Mouse (Mus musculus): Measurements from ENCODE around the gene Slc25a10. TPM values are rescaled to one million over a fixed set of nuclear protein-coding genes. Genes with fewer than 3 reads are reported as not detected.

Gene Slc25a10
- total RNA-seq, 2 experiments from 2014 or later: 19.6 to 22.6 TPM

- DNase-seq (ENCODE audit: low spot score in 2 of 2): no peak
Observed at GRCm38 (mm10) chr11:120538485-120538884, 46.8 kb downstream of the Slc25a10 start.

- no peak for DNase-seq (ENCODE audit: low spot score in 2 of 2)
Observed at GRCm38 (mm10) chr11:120538955-120539284, 47.3 kb downstream of the Slc25a10 start.

- no peak for DNase-seq (ENCODE audit: low spot score in 2 of 2)
Observed at GRCm38 (mm10) chr11:120539285-120540014, 47.8 kb downstream of the Slc25a10 start.

DNA sequence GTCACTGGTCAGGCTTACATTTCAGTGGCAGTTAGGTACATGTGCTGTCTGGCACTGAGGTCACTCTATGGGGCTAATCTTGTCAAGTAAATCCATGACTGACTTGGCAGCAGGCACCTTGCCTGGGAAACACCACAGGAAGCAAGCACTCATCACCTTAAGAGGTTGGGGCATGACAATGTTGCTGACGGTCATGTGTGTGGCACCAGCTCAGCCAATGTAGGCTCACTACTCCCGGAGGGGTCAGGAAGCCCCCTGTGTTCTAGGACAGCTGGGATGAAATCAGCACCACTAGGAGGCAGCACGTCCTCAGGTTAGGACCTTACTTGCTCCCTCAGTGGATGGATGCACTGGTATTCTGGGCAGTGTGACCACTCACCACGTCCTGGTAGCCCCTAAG is 50.3 kb downstream of the Slc25a10 start:
- DNase-seq (ENCODE audit: low spot score in 2 of 2): no peak

GRCm38 (mm10) chr11:120542376-120542775 is 50.7 kb downstream of the Slc25a10 start:
- DNase-seq (ENCODE audit: low spot score in 2 of 2): no peak

- DNase-seq (ENCODE audit: low spot score in 2 of 2): no peak
Observed at GRCm38 (mm10) chr11:120545964-120546363, 54.3 kb downstream of the Slc25a10 start.

DNA sequence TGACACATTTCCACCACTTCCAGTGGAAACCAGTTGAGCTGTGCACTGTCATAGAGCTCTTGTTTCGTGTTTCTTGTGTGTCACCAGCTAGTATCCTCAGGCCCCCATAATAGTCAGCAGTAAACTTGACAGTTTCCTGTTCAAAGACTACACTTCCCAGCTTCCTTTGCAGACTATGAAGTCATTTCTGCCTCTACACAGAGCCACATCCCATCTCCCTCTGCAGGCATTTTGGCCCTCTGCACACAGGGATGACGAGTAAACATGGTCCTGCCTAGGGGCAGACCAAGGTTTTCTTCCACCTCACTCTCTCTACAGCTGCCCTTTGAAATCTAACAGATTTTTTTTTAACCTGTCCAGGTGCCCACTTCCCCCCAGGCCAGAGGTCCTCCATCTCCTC is 55.8 kb downstream of the Slc25a10 start:
- no peak for DNase-seq (ENCODE audit: low spot score in 2 of 2)

DNA sequence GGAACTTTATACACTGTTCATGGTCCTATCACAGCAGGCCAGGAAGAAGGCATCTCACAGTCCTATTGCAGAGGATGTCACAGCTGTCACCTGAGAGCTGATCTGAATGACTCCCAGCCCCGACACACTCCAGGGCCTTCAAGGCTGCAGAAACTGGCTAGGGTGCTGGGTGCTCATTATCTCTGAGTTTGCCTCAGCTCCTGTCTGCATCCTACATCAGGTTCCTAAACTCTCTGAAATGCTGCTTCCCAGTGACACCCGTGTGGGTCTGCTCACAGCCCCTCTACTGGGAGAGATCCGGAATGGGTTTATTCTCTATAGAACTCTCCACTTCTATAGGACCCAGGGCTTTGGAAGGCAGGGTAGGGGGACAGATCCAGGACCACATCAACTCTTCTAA is 56.6 kb downstream of the Slc25a10 start:
- DNase-seq (ENCODE audit: low spot score in 2 of 2): no peak

GRCm38 (mm10) chr11:120548786-120549167 is 57.1 kb downstream of the Slc25a10 start:
- no peak for DNase-seq (ENCODE audit: low spot score in 2 of 2)

Other genes starting within 250 kb of the Slc25a10 start
- gene Actg1, start 143.3 kb upstream of the Slc25a10 start, total RNA-seq (2021): 1,000 to 10,000 TPM; 1,195 to 1,258 TPM
- gene Fscn2, start 130.3 kb upstream of the Slc25a10 start, total RNA-seq (2021): not detected
- gene Faap100, start 113.1 kb upstream of the Slc25a10 start, total RNA-seq (2021): 10 to 100 TPM; 11.6 to 15.6 TPM
- gene Nploc4, start 54.1 kb upstream of the Slc25a10 start, total RNA-seq (2021): 10 to 100 TPM; 65.2 TPM
- gene Tspan10, start 49.2 kb upstream of the Slc25a10 start, total RNA-seq (2021): 1 to 10 TPM; 1.8 to 3.3 TPM
- under 1 TPM; 0.40 to 0.58 TPM for gene Pde6g, start 38.3 kb upstream of the Slc25a10 start, total RNA-seq (2021)
- gene Oxld1, start 33.8 kb upstream of the Slc25a10 start, total RNA-seq (2021): 10 to 100 TPM; 13.0 to 16.4 TPM
- 10 to 100 TPM; 26.4 to 29.1 TPM for gene Ccdc137, start 33.7 kb upstream of the Slc25a10 start, total RNA-seq (2021)
- gene Arl16, start 24.2 kb upstream of the Slc25a10 start, total RNA-seq (2021): 10 to 100 TPM; 47.2 to 49.7 TPM
- gene Mrpl12, start 7.2 kb upstream of the Slc25a10 start, total RNA-seq (2021): 10 to 100 TPM; 64.4 to 74.4 TPM
- gene Gcgr, start 38.9 kb downstream of the Slc25a10 start, total RNA-seq (2021): under 1 TPM in 1 of 2 experiments, not detected in 1; 0.52 TPM
- gene Mcrip1, start 57.9 kb downstream of the Slc25a10 start, total RNA-seq (2021): 10 to 100 TPM; 74.9 to 77.0 TPM
- gene Ppp1r27, start 59.3 kb downstream of the Slc25a10 start, total RNA-seq (2021): not detected
- 100 to 1,000 TPM; 127 to 129 TPM for gene P4hb, start 81.4 kb downstream of the Slc25a10 start, total RNA-seq (2021)
- 100 to 1,000 TPM; 310 to 324 TPM for gene Arhgdia, start 89.8 kb downstream of the Slc25a10 start, total RNA-seq (2021)
- 10 to 100 TPM; 60.8 to 62.9 TPM for gene Alyref, start 106.5 kb downstream of the Slc25a10 start, total RNA-seq (2021)
- gene Anapc11, start 106.6 kb downstream of the Slc25a10 start, total RNA-seq (2021): 10 to 100 TPM; 95.1 to 98.8 TPM
- 1 to 10 TPM in 1 of 2 experiments, not detected in 1; 1.3 TPM for gene Npb, start 116.6 kb downstream of the Slc25a10 start, total RNA-seq (2021)
- 100 to 1,000 TPM; 124 to 136 TPM for gene Pcyt2, start 126.1 kb downstream of the Slc25a10 start, total RNA-seq (2021)
- gene Sirt7, start 133.4 kb downstream of the Slc25a10 start, total RNA-seq (2021): 10 to 100 TPM; 34.9 to 38.6 TPM
- gene Mafg, start 141.8 kb downstream of the Slc25a10 start, total RNA-seq (2021): 10 to 100 TPM; 86.8 to 94.3 TPM
- gene Pycr1, start 151.9 kb downstream of the Slc25a10 start, total RNA-seq (2021): 1 to 10 TPM; 1.0 to 1.6 TPM
- gene Myadml2, start 156.3 kb downstream of the Slc25a10 start, total RNA-seq (2021): 1 to 10 TPM; 7.3 to 8.2 TPM
- gene Notum, start 169.3 kb downstream of the Slc25a10 start, total RNA-seq (2021): 1 to 10 TPM; 2.7 to 5.0 TPM
- gene Aspscr1, start 181.1 kb downstream of the Slc25a10 start, total RNA-seq (2021): 10 to 100 TPM; 51.1 to 57.7 TPM
- gene Cenpx, start 221.9 kb downstream of the Slc25a10 start, total RNA-seq (2021): 10 to 100 TPM; 19.7 to 20.8 TPM
- gene Lrrc45, start 222.1 kb downstream of the Slc25a10 start, total RNA-seq (2021): 10 to 100 TPM; 53.0 to 56.2 TPM
- 10 to 100 TPM; 28.9 to 38.6 TPM for gene Rac3, start 229.6 kb downstream of the Slc25a10 start, total RNA-seq (2021)
- gene Dcxr, start 235.4 kb downstream of the Slc25a10 start, total RNA-seq (2021): 10 to 100 TPM in 1 of 2 experiments, 1 to 10 TPM in 1; 8.5 to 11.9 TPM
- 1 to 10 TPM; 1.7 to 2.9 TPM for gene Cbr2, start 240.3 kb downstream of the Slc25a10 start, total RNA-seq (2021)